Mouse (Mus musculus) neutrophil, adult 5-6 weeks (primary cell): ENCODE measurements around the gene Nprl2. TPM values are rescaled to one million over a fixed set of nuclear protein-coding genes. Genes with fewer than 3 reads are reported as not detected.
"Not testable (repeated sequence)": the region's sequence is repeated elsewhere in the genome, so short reads cannot be mapped to it uniquely, and the experiment has no call there.

Experiments used
- ATAC-seq: fragments of 151-379, 151-347 bp; 2 replicates; pipeline ENCODE4 v1.8.0; 2017; ENCODE audit warnings: mild to moderate bottlenecking, moderate TSS enrichment; ENCODE audit not compliant: insufficient number of reproducible peaks, poor library complexity, low FRiP score, severe bottlenecking; ENCODE audit errors: extremely low read depth
- total RNA-seq: library from RNA; stranded (forward); fragments of 200-1000 nt; gene quantifications from 2 replicates; pipeline ENCODE4 v1.2.3, GENCODE M21; 2017

The Nprl2 gene
- total RNA-seq, 1 experiment from 2014 or later, result 29.4 TPM

DNA sequence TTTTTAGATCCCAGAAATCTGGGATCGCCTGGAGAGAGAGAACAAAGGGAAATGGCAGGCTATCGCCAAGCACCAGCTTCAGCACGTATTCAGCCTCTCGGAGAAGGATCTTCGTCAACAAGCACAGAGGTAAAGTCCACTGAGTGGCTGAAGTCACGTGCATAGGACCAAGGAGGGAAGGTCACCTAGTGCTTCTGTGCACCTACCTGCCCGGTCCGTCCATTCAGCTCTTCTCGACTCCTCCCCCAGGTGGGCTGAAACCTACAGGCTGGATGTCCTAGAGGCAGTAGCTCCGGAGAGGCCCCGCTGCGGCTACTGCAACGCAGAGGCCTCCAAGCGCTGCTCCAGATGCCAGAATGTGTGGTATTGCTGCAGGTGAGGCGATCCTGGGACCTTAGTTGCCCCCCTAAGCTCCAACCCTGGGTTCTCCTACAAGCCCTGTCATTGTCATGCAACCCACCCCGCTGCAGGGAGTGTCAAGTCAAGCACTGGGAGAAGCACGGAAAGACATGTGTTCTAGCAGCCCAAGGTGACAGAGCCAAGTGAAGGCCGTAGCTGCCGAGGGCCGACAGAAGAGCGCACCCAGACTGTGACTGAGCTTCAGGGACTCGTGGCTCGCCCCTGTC lies 8.6 kb downstream of the Nprl2 start:
- ATAC-seq, result no peak

DNA sequence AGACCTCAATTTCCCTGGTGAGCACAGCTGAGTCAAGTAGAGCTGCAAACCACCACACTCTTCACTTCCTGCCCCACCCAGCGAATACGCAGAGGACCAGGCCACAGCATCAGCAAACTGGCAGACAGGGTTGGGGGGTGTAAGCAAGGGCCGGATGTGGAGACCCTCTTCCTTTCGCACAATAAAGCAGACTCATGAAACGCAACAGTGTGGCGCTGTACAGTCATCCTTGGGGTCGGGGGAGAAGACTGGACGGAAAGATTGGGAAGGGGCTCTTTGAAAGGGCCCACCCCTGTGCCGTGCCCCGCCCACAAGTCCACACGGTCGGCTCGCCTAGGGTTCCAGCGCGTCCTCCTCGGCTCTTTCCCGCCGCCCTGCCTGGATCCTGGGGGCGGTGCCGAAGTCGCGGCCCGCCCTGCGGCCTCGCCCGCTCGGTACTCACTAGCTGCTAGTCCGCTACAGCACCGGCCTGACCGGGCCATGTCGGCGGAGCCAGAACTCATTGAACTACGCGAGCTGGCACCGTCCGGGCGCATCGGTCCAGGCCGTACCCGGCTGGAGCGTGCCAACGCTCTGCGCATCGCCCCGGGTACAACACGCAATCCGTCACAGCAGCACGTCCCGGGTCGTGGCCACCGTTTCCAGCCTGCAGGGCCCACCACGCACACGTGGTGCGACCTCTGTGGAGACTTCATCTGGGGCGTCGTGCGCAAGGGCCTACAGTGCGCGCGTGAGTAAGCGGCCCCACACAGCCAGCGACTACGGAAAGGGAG lies 9.3 kb downstream of the Nprl2 start, which contains the start of gene Rassf1:
Rassf1 (plus strand) TSS at position 439 of the 773 bp plus-strand sequence.
- ATAC-seq, result peak; percentile 44

DNA sequence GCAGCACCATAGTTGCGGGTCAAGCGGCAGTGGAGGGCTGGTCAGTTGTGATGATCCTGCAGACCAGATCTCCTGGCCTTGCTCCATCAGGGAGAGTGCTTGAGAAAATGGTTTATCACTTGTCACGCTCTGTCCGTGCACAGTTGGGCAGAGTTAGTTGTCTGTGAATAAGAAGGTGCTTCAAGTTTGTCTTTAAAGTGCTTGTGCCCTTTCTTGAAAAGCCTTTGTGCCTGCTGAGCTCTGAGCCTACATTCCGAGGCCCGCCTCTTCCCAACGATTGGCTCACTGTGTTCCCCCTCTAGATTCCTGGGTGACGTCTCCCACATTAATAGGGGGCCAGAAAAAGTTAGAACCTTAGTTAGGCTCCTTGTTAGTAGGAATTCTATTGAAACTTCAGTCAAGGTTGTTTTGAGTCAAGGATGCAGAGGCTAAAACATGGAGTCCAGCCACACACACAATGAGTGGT lies 9.9 kb downstream of the Nprl2 start:
- ATAC-seq, result no peak

DNA sequence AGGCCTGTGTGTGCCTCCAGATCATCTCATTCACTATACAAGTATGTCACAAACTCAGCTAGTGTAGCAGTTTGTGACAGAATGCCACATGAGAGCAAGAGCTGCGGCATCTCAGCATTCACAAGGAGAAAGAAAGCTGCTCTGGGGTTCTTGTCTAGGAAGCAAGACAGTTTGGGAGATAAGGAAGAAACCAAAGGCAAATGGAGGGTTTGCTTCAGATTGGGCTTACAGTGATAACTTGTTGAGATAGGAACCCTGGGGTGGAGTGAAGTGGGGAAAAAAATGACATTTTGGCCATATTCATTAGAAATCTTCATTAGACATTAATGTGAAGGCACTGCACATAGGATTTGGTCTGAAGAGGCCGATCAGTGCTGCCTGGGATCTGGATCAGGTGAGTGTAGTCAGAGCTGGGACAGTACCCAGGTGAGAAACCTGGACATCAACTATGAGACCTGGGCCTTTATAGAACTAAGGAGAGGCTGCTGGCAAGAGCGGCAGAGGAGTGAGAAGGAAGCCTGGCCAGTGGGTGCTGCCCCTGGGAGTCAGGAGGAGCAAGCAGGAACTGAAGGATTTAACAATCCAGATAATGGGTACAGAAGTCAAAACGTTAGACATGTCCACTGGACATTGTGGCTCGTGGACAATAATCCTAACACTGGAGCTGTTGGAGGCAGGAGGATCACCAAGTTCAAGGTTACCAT lies 10.8 kb downstream of the Nprl2 start:
- ATAC-seq, result no peak

DNA sequence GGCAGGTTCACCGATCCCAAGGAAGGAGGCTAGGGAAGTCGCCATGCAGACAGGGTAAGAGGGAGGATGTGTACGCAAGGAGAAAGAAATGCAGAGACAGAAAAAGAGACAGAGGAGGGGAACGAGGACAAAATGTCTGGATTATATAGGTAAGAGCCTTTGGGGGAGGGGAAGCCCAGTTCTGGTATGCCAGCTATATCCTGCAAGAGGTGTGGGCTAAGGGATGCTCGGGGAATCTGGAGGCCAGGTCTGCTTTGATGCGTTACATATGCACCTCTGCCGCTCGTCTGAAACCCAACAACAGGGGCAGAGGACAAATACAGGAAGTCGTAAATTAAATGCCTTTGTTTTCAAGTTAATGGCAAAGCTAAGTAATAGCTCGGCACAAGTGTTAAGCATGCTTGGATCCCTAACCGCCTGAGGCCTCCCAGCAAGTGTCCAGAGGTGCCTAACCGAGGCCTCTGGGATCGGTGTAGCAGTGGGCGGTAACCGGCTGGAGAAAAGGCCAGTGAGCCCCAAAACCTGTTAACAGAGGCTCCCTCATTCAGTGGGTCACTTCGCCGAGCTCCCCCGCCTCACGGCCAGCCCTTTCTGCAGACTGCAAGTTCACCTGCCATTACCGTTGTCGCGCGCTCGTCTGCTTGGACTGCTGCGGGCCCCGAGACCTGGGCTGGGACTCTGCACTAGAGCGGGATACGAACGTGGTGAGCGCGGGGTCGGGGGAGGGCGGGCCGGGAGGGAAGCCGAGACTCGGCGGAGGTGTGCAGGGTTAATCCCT lies 11.7 kb downstream of the Nprl2 start:
- ATAC-seq, result no peak

DNA sequence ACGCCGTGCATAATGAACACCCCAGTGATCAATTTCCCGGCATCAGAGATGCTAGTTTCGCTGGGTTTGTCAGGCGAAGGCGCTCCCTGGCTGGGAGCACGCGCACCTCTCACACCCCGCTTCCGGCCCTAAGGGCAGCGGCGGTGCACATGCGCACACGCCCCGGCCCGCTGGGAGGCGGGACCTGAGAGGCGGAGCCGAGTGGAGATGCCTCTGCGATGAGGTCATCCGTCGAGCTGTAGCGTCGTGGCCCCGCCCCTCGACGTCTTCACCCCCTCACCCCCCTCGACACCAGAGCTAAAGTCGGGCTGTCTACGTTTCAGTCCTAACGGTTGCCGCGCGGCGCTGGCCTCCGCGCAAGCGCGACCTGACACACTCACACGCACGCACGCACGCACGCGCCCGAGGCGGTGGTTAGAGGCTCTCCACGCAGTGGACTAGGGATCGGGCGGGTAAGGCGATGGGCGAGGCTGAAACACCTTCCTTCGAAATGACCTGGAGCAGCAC lies 12.3 kb downstream of the Nprl2 start:
- peak; percentile 85 for ATAC-seq

DNA sequence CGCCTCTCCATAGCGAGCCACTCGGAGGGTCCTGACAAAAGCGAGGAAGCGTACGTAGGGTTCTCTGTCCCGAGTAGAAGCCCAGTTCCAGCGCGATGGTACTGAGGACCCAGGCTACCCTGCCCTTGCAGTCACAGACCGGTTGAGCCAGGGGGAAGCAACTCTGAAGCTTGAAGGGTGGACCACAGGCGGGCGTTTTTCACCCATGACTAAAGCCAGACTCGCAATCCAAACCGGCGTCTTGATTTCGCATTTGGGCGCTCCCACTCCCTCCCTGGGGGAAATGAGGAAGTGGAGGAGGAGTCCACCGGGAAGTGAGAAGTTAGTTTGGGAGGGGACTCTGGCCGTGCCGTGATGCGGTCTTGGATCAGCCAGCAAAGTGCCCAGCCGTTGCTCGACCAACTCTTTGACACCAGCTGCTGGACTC lies 13.0 kb downstream of the Nprl2 start:
- no peak for ATAC-seq

DNA sequence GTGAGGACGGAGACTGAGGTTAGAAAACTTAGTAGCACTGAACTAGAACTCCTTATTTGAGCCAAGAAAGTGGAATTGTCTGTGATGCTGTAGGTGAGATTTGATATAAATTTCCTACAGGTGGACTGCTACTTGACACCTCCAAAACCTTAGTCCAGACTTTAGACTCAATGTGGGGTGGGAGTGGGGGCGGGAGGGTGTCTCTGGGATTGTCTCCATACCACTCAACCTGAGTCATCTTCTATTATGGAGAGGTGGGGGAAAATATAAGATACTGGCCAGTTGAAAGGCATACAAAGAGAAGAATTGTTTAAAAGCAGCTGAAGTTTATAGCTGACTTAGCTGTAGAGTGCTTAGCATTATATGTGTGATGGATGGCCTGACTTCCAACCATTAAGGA lies 13.7 kb downstream of the Nprl2 start:
- ATAC-seq, result no peak

DNA sequence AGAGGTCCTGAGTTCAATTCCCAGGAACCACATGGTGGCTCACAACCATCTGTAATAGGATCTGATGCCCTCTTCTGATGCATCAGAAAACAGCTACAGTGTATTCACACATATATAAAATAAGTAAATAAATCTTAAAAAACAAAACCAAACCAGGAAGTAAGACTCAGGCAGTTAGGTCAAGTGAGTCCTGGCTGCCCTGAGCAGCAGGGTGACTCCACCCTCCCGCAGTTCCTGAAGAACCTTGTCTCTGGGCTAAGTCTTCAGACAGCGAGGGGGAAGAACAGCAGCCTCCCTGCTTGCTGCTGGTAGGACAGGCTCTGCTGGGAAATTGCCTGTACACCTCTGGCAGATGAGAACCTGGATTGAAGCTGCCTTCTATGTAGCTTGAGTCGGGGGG lies 14.3 kb downstream of the Nprl2 start:
- ATAC-seq, result no peak

DNA sequence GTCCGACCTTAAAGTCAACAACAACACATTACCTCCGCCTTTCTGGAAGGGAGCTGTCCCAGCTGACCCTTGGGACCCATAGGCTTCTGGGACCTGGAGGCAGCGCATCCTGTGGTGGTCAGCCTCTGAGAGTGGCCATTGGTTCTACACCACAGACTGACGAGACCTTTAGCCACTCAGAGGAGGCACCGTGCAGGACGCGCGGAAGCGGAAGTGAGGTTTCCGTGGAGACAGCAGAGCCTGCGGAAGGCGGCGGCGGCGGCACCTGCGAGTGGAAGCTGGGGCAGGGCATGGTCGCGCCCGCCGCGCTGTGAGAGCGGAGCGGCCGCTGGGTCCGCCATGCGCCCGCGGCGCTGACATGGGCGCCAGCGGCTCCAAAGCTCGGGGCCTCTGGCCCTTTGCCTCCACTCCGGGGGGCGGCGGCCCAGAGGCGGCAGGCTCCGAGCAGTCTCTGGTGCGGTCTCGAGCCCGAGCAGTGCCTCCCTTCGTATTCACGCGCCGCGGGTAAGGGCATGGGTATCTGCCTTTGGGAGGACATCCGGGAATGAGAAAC lies 21.1 kb downstream of the Nprl2 start, which contains the start of gene Tusc2:
Tusc2 (plus strand) TSS at position 227 of the 553 bp plus-strand sequence.
- peak; percentile 92 for ATAC-seq

DNA sequence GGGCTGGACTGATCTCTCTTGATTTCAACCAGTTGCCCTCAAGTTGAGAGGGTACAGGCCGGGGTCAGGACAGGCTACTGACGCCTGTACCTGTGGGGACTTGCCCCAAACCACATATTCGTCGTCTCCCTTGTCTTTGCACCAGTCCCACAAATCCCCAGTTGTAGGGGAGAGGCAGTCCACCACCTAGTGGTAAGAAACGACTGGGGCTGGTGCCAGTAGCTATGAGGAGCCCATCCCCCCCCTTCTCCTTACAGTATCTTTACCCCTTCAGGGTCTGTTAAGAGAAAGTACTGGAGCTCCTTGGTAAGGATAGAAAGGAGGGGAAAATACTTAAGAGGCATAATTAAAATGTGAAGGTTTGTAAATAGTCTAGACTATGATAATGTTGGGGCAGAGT lies 23.5 kb downstream of the Nprl2 start:
- not testable (repeated sequence) for ATAC-seq

DNA sequence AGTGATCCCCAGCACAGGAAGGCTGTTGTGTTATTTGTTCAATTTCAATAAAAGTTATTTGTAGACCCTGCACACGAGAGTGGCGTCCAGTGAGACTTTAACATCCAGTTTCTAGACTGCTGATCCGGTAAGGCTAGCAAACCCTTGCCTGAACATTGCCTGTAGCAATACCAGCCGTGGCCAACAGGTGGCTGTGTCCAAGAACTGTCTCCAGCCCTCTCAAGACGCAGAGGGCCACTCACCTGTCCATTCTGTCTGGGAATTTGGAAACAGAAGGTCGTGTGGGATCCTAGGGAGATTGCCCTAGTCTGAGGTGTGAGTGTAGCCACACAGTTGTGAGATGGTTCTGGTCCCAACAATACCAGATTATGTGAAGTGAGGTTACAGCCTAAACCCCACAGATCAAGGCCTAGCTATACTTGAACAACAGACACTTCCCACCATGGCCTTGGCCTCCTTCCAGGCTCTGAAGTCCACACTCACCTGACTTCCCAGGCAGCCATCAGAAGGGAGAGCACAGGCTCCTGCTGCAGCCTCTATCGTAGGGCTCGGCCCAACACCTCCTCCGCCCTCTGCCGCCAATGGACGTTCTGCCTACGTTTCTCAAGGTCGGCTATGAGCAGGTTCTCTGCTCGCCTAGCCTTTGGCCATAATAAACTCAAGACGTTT lies 24.1 kb downstream of the Nprl2 start:
- peak; percentile 38; the same call in 1 of the 2 replicates for ATAC-seq

DNA sequence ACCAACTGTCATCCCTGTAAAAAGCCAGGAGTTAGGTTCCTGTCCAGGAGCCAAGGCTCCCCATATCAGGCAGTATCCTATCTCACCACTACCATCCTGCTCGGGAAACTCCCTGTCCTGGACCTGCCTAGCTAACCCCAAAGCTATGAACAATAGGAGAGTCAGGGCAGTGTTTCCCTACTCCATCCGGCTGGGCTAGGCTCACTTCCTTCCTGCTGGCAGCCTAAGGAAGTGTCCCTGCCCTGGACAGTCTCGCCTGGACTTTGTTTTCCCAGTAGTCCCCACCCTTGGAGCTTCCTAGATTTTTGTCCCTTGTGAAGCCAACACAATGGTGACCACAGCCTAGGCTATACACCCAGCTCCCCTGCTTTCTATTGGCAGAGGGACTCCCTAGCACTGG lies 24.8 kb downstream of the Nprl2 start:
- no peak for ATAC-seq

DNA sequence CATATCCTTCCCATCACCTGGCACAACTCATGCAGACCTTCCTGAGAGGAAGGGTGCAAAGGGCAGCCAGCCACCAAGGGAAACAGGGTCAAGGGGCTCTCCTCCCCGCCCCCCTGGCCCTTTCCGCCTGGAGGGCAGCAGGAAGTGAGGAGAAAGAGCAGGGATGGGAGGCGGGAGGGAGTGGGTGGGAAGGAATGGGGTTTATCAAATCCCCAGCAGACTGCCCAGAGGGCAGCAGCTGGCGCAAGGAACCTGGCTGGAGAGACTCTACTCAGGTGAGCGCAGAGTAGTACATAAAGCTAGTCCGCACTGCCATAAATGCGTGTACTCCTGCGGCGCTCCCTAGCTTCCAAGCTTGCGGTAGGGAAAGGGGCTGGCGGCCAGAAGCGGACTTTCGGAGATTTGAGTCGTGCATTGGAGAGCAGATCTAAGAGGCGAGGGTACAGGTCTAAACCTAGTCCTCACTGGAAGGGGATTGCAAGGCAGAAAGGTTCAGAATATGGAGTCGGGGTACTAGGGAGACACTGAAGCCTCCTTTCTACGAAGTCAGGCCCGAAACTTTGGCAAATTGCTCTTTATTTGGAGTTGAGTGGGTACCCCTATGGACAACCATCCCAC lies 25.8 kb downstream of the Nprl2 start, which contains the start of gene Hyal2:
Hyal2 (plus strand) TSS at position 244 of the 618 bp plus-strand sequence.
- no peak for ATAC-seq

DNA sequence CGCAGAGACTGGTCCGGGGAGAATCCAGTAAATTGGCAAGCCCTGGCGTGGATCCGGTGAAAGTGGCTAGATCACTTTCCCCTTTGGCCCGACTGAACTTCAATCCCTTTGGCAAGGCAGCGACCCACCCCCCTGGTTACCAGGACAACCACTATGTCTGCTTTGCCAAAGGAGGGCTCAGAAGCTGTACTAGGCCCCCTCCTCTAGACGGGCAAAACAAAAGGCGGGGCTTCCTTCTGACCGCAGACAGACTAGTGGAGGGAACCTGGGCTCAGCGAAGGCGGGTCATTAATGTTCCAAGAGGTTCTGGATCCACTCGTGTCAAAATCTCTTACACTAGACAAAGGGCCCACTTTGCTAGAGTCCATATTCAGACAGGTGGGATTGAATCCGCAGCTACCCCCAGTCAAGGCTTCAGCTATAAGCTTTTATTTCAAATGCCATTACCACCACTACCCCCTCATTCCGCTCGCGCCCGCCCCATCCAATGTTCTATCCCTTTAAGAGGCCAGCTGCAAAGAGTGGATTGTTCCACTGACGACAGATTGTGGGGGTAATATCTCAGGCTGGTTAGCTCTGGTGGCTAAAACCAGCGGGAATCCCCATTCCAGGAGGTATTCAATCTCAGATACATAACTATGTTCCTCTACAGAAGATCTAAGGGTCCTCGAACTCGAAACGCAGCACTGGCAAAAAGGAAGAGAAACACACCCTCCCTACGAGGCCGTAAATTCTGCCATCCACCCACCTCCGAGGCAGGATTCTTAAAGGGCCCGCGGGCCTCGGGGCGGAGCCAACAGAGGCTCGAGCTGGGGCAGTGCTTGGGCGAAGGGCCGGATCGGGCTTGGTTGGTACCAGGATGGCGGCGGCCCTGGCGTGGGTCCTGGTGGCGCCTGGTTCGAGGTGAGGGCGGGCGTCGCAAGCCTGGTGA lies 26.6 kb downstream of the Nprl2 start:
- ATAC-seq, result peak; percentile 62

DNA sequence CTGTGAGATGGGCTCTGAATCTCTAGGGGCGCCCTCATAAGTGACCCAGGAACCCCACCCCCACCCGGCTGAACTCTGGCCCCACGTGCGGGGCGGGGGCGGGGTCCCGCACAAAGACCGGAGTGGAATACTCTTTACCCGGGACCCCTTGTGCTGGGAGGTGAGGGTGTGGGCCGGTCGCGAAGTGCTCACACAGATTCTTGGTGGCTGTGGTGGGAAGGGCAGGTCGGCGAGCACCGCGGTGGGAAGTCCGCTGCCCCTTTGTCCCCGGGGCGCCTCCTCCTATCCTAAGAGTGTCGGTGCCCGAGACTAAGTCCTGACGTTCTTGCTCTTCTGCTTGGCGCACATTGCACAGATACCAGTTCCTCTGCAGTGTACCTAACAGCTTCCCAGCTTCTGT lies 27.2 kb downstream of the Nprl2 start:
- ATAC-seq, result no peak
